Mouse (Mus musculus): ENCODE data around the gene Bcorl1. TPM values are rescaled to one million over a fixed set of nuclear protein-coding genes. Genes with fewer than 3 reads are reported as not detected.
A peak's percentile ranks its signal among the peaks of the same experiment; 100 is the strongest.
"Not testable (repeated sequence)": the region's sequence is repeated elsewhere in the genome, so short reads cannot be mapped to it uniquely, and the experiment has no call there.

The Bcorl1 gene
- polyA plus RNA-seq, 1 experiment: 27.3 TPM

- TF ChIP-seq POLR2A (IDR thresholded peaks at IDR 0.05; ENCODE audit: borderline replicate concordance, control insufficient read depth, low read depth, low read length) (no peak), CTCF (IDR thresholded peaks at IDR 0.05; ENCODE audit: control insufficient read depth, insufficient read depth, low read length) (no peak)
- peak overlapping the region; percentile 59 for H3K27ac ChIP-seq (ENCODE audit: control insufficient read depth, insufficient read depth, low read depth, low read length, poor library complexity)
- 27% methylated on average over 9 of the region's 9 CpGs for WGBS
- peaks cover 15% of the 10 kb centered on the region for H3K4me1 ChIP-seq (ENCODE audit: control insufficient read depth, insufficient read depth, low read length)
- no peak overlapping the region for H3K4me3 ChIP-seq (replicated peaks; ENCODE audit: control insufficient read depth, low read depth, low read length)
Observed at GRCm38 (mm10) chrX:48435477-48435900, 94.3 kb downstream of the Bcorl1 start.

DNA sequence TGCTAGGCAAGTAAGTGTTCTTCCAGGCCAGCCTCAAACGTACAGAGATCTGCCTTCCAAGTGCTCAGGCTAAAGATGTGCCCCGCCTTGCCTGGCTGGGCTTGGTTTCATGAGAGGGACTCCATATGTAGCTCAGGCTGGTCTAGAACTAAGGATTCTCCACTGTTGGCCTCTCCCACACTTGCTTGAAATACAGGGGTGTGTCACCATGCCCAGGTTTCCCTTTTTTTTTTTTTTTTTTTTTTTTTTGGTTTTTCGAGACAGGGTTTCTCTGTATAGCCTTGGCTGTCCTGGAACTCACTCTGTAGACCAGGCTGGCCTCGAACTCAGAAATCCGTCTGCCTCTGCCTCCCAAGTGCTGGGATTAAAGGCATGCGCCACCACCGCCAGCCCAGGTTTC lies 94.9 kb downstream of the Bcorl1 start:
- Histone ChIP-seq H3K4me1 (ENCODE audit: control insufficient read depth, insufficient read depth, low read length) (peaks cover 15% of the 10 kb centered on the region), H3K27ac (ENCODE audit: control insufficient read depth, insufficient read depth, low read depth, low read length, poor library complexity) (peak overlapping the region; percentile 59)
- WGBS: 54% methylated on average over 7 of the region's 7 CpGs
- H3K4me3 ChIP-seq (replicated peaks; ENCODE audit: control insufficient read depth, low read depth, low read length): not testable (repeated sequence)

DNA sequence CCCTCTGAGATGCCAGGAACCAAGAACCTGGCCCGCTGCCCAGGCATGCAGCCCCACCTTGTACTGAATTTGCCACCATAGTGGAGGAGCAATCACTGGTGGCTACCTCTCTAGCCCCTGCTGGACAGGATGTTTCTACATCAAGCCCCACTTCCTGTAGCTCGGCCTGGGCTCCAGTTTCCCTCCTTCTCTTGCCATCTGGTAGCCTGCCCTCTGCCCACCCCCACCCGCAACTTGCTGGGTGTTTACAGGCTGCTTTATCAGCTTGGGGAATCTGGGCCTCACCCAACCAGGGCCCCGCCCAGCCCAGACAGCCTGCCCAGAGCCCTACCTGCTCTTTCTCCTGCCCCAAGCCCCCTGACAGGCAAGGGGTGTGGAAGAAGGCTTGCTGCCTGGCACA lies 97.9 kb downstream of the Bcorl1 start:
- TF ChIP-seq POLR2A (IDR thresholded peaks at IDR 0.05; ENCODE audit: borderline replicate concordance, control insufficient read depth, low read depth, low read length): no peak
- TF ChIP-seq CTCF (IDR thresholded peaks at IDR 0.05; ENCODE audit: control insufficient read depth, insufficient read depth, low read length): no peak
- Histone ChIP-seq H3K4me1 (ENCODE audit: control insufficient read depth, insufficient read depth, low read length) (peaks cover 18% of the 10 kb centered on the region), H3K4me3 (replicated peaks; ENCODE audit: control insufficient read depth, low read depth, low read length) (no peak overlapping the region), H3K27ac (ENCODE audit: control insufficient read depth, insufficient read depth, low read depth, low read length, poor library complexity) (peak overlapping the region; percentile 76)
- WGBS: 27% methylated on average over 4 of the region's 4 CpGs

- WGBS: 79% methylated on average over 6 of the region's 6 CpGs
- no peak for TF ChIP-seq CTCF (IDR thresholded peaks at IDR 0.05; ENCODE audit: control insufficient read depth, insufficient read depth, low read length)
- no peak for TF ChIP-seq POLR2A (IDR thresholded peaks at IDR 0.05; ENCODE audit: borderline replicate concordance, control insufficient read depth, low read depth, low read length)
- 0 out of 2 replicates have a peak overlapping the region, but pooled peaks have one; percentile 33 for H3K27ac ChIP-seq (ENCODE audit: control insufficient read depth, insufficient read depth, low read depth, low read length, poor library complexity)
- peaks cover 11% of the 10 kb centered on the region for H3K4me1 ChIP-seq (ENCODE audit: control insufficient read depth, insufficient read depth, low read length)
- H3K4me3 ChIP-seq (replicated peaks; ENCODE audit: control insufficient read depth, low read depth, low read length): no peak overlapping the region
Observed at GRCm38 (mm10) chrX:48441548-48441947, 100.4 kb downstream of the Bcorl1 start.

DNA sequence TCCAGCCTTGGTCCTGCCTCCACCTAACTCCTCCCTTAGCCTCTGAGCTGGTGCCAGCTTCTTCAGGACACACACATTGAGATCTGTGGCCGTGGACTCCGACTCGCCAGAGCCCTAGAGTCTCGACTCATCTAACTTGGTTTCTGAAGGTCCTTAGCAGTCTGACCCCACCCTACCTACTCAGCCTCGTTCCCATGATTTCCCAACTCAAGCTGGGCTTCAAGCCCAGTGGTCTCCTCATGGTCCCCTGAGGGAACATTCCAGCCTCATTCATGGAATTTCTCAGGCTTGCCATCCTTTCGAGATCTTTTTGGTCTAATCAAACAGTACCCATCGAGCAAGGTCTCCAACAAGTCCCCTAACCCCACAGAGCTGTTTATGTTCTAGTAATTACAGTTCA lies 100.8 kb downstream of the Bcorl1 start:
- H3K4me1 ChIP-seq (ENCODE audit: control insufficient read depth, insufficient read depth, low read length): peaks cover 9% of the 10 kb centered on the region
- no peak overlapping the region for H3K27ac ChIP-seq (ENCODE audit: control insufficient read depth, insufficient read depth, low read depth, low read length, poor library complexity)
- H3K4me3 ChIP-seq (replicated peaks; ENCODE audit: control insufficient read depth, low read depth, low read length): no peak overlapping the region
- no peak for TF ChIP-seq POLR2A (IDR thresholded peaks at IDR 0.05; ENCODE audit: borderline replicate concordance, control insufficient read depth, low read depth, low read length)
- TF ChIP-seq CTCF (IDR thresholded peaks at IDR 0.05; ENCODE audit: control insufficient read depth, insufficient read depth, low read length): no peak
- 58% methylated on average over 7 of the region's 7 CpGs for WGBS

GRCm38 (mm10) chrX:48444677-48445076 lies 103.5 kb downstream of the Bcorl1 start:
- Histone ChIP-seq H3K4me3 (replicated peaks; ENCODE audit: control insufficient read depth, low read depth, low read length) (no peak overlapping the region), H3K4me1 (ENCODE audit: control insufficient read depth, insufficient read depth, low read length) (peaks cover 5% of the 10 kb centered on the region; the same call in 1 of the 2 replicates), H3K27ac (ENCODE audit: control insufficient read depth, insufficient read depth, low read depth, low read length, poor library complexity) (no peak overlapping the region)
- no peak for TF ChIP-seq CTCF (IDR thresholded peaks at IDR 0.05; ENCODE audit: control insufficient read depth, insufficient read depth, low read length)
- no peak for TF ChIP-seq POLR2A (IDR thresholded peaks at IDR 0.05; ENCODE audit: borderline replicate concordance, control insufficient read depth, low read depth, low read length)
- WGBS: 33% methylated on average over 4 of the region's 4 CpGs

- Histone ChIP-seq H3K27ac (ENCODE audit: control insufficient read depth, insufficient read depth, low read depth, low read length, poor library complexity) (no peak overlapping the region), H3K4me3 (replicated peaks; ENCODE audit: control insufficient read depth, low read depth, low read length) (no peak overlapping the region), H3K4me1 (ENCODE audit: control insufficient read depth, insufficient read depth, low read length) (no peaks in the 10 kb centered on the region; the same call in 1 of the 2 replicates)
- TF ChIP-seq CTCF (IDR thresholded peaks at IDR 0.05; ENCODE audit: control insufficient read depth, insufficient read depth, low read length) (no peak), POLR2A (IDR thresholded peaks at IDR 0.05; ENCODE audit: borderline replicate concordance, control insufficient read depth, low read depth, low read length) (no peak)
- WGBS: 61% methylated on average over 10 of the region's 10 CpGs
Observed at GRCm38 (mm10) chrX:48449646-48450045, 108.5 kb downstream of the Bcorl1 start.

DNA sequence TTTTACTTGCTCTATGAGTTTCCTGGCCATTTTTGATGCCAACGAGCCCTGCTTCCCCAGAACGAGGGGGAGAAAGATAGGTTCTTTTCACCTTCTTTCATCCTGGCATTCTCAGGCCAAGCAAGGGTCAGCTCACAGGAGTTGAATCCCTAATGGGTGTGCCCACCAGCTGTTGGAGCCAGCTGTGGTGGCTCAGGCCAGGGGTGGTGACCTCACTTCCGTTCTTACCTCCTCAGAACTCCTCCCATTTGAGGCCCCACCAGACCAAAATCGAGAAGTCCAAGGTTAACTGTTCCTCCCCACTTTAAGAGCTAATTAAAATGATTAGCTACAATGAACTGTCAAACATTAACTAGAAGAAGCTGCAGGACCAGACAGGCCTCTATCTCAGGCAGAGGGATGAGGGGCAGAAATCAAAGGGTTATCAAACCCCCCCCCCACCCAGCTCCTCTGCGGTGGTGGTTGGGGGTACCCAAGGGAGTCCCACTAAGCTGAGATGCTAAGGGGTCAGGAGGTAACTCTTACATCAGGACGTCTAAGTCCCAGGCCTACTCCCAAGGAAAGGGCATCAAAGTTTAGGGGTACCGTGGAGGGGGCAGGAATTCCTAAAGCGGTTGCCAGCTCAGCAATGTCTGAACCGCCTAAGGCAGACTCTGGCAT lies 111.2 kb downstream of the Bcorl1 start:
- Histone ChIP-seq H3K4me1 (ENCODE audit: control insufficient read depth, insufficient read depth, low read length) (no peaks in the 10 kb centered on the region; the same call in 1 of the 2 replicates), H3K4me3 (replicated peaks; ENCODE audit: control insufficient read depth, low read depth, low read length) (peak overlapping the region; percentile 93), H3K27ac (ENCODE audit: control insufficient read depth, insufficient read depth, low read depth, low read length, poor library complexity) (peak overlapping the region; percentile 97)
- no peak for TF ChIP-seq POLR2A (IDR thresholded peaks at IDR 0.05; ENCODE audit: borderline replicate concordance, control insufficient read depth, low read depth, low read length)
- no peak for TF ChIP-seq CTCF (IDR thresholded peaks at IDR 0.05; ENCODE audit: control insufficient read depth, insufficient read depth, low read length)
- 18% methylated on average over 9 of the region's 9 CpGs for WGBS
